Mouse (Mus musculus) heart, embryonic 15.5 days (tissue): ENCODE data around the gene March4. TPM values are rescaled to one million over a fixed set of nuclear protein-coding genes. Genes with fewer than 3 reads are reported as not detected.

Experiments
- ATAC-seq: fragments of 200-750 bp; cut with Nextera tagmentation; replicated peaks from 2 replicates; pipeline ENCODE4 v1.8.0; 2017; ENCODE audit warnings: low read depth, moderate TSS enrichment; ENCODE audit not compliant: insufficient number of reproducible peaks, insufficient read depth, low FRiP score
- H3K27ac ChIP-seq: fragments of 300-500 bp; sonication (generic); 2 replicates; pipeline ENCODE4 v1.5.1; 2015; ENCODE audit warnings: mild to moderate bottlenecking, inconsistent platforms
- H3K27me3 ChIP-seq: fragments of 300-500 bp; sonication (generic); 2 replicates; pipeline ENCODE4 v1.6.1; 2015; ENCODE audit warnings: inconsistent platforms
- H3K36me3 ChIP-seq: fragments of 300-500 bp; sonication (generic); 2 replicates; pipeline ENCODE4 v1.6.1; 2015; ENCODE audit warnings: mild to moderate bottlenecking, inconsistent platforms
- H3K4me1 ChIP-seq: fragments of 300-500 bp; sonication (generic); replicated peaks from 2 replicates; pipeline ENCODE4 v1.6.1; 2015; ENCODE audit warnings: inconsistent platforms
- H3K4me2 ChIP-seq: fragments of 300-500 bp; sonication (generic); 2 replicates; pipeline ENCODE4 v1.6.1; 2015; ENCODE audit warnings: inconsistent platforms, mild to moderate bottlenecking, moderate library complexity
- H3K4me3 ChIP-seq: fragments of 300-500 bp; sonication (generic); 2 replicates; pipeline ENCODE4 v1.5.1; 2015; ENCODE audit warnings: mild to moderate bottlenecking, inconsistent platforms
- H3K9ac ChIP-seq: fragments of 300-500 bp; sonication (generic); 2 replicates; pipeline ENCODE4 v1.6.1; 2015; ENCODE audit warnings: mild to moderate bottlenecking, inconsistent platforms
- H3K9me3 ChIP-seq: fragments of 300-500 bp; sonication (generic); replicated peaks from 2 replicates; pipeline ENCODE4 v1.6.1; 2016; ENCODE audit warnings: inconsistent platforms
- WGBS: fragments of 180-500 bp; shearing (Covaris S2); methylation state at CpG from one replicate; pipeline ENCODE4 v1.1.7; 2015; ENCODE audit warnings: mixed read lengths; 5-methylcytosine and 5-hydroxymethylcytosine counted together
- polyA plus RNA-seq: library from polyadenylated mRNA; unstranded; fragments of >200 nt; fragmentation: Nextera tagmentation; extraction: Ambion mirVana; gene quantifications from 2 replicates; pipeline ENCODE4 v1.2.1, GENCODE M21; 2015

March4 gene
- polyA plus RNA-seq, 1 experiment from 2014 or later, result 0.04 TPM

GRCm38 (mm10) chr1:72380544-72380943, 156.2 kb downstream of the March4 start:
- no peaks in the 10 kb centered on the region for H3K36me3 ChIP-seq
- H3K4me3 ChIP-seq, result no peak overlapping the region
- H3K4me2 ChIP-seq, result no peak overlapping the region
- no peak overlapping the region for H3K9ac ChIP-seq
- H3K27me3 ChIP-seq, result no peaks in the 10 kb centered on the region
- WGBS, result 96% methylated on average over 3 of the region's 3 CpGs
- no peak overlapping the region for H3K27ac ChIP-seq
- no peaks in the 10 kb centered on the region for H3K9me3 ChIP-seq
- no peak for ATAC-seq
- H3K4me1 ChIP-seq, result no peaks in the 10 kb centered on the region

- Histone ChIP-seq H3K9me3 (no peaks in the 10 kb centered on the region), H3K9ac (no peak overlapping the region), H3K27me3 (no peaks in the 10 kb centered on the region), H3K27ac (no peak overlapping the region), H3K36me3 (no peaks in the 10 kb centered on the region), H3K4me3 (no peak overlapping the region), H3K4me2 (no peak overlapping the region), H3K4me1 (no peaks in the 10 kb centered on the region)
- 84% methylated on average over 11 of the region's 11 CpGs for WGBS
- ATAC-seq, result no peak
Observed at GRCm38 (mm10) chr1:72379752-72380353, 156.9 kb downstream of the March4 start.

GRCm38 (mm10) chr1:72378151-72378550, 158.6 kb downstream of the March4 start:
- WGBS, result 67% methylated on average over 4 of the region's 4 CpGs
- H3K4me3 ChIP-seq, result no peak overlapping the region
- no peak for ATAC-seq

More at GRCm38 (mm10) chr1:72378151-72378550, 158.6 kb downstream of the March4 start:
- H3K27me3 ChIP-seq, result no peaks in the 10 kb centered on the region
- no peak overlapping the region for H3K9ac ChIP-seq
- H3K4me1 ChIP-seq, result no peaks in the 10 kb centered on the region
- H3K36me3 ChIP-seq, result no peaks in the 10 kb centered on the region
- no peaks in the 10 kb centered on the region for H3K9me3 ChIP-seq
- H3K4me2 ChIP-seq, result no peak overlapping the region
- no peak overlapping the region for H3K27ac ChIP-seq

Other genes with a start within 250 kb of the March4 start
- gene Xrcc5, start 229.5 kb downstream of the March4 start, polyA plus RNA-seq, result 16.7 and 22.6 TPM in 2 replicates
- 16.6 and 19.5 TPM in 2 replicates for gene Smarcal1, start 46.3 kb upstream of the March4 start, polyA plus RNA-seq
- gene Ankar, start 163.6 kb upstream of the March4 start, polyA plus RNA-seq, result not detected in 2 replicates
- gene Rpl37a, start 174.4 kb upstream of the March4 start, polyA plus RNA-seq, result 860 and 1,102 TPM in 2 replicates